Mouse (Mus musculus): ENCODE data around the gene Bbs4.

DNA sequence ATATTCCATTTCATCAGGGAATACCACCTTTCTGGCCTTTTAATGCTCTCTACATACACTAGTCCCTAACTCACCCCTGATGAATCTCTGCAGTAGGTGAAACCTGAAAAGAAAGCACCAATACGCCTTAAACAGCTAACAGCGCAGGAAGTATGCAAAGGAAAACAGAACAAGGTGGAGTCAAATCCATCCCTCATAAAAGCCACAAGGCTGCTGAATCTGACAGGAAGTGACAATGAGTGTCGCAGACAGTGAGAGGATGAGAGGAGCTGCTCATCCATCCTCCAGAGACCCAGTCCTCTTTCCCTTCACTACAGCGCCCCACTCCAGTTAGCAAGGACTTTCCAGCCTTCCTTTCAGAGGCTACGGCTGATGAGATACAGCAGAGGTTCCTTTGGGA lies 14.9 kb downstream of the Bbs4 start:
- TF ChIP-seq CTCF (IDR thresholded peaks at IDR 0.05; ENCODE audit: low read depth) (no peak), EP300 (IDR thresholded peaks at IDR 0.05; ENCODE audit: low read depth) (no peak)
